Mouse (Mus musculus) right cerebral cortex, postnatal 4 days (tissue): ENCODE results near the gene Catsperd.

Experiments used
- DNase-seq: peaks from one replicate; pipeline ENCODE4 v3.0.0-alpha.2; 2022

Gene Catsperd

GRCm38 (mm10) chr17:56667591-56667990 lies 39.6 kb downstream of the Catsperd start:
- no peak for DNase-seq

- peak; percentile 98 for DNase-seq
Observed at GRCm38 (mm10) chr17:56668384-56669144, 40.6 kb downstream of the Catsperd start.

GRCm38 (mm10) chr17:56669766-56670165 lies 41.8 kb downstream of the Catsperd start:
- DNase-seq, result no peak

- peak; percentile 99 for DNase-seq
Observed at GRCm38 (mm10) chr17:56672941-56673646, 45.2 kb downstream of the Catsperd start, which contains the start of gene Ranbp3. TSS of gene Ranbp3 (plus strand) at chr17:56673294.

GRCm38 (mm10) chr17:56673647-56674416 lies 45.9 kb downstream of the Catsperd start:
- peak; percentile 34 for DNase-seq

GRCm38 (mm10) chr17:56681791-56682190 lies 53.8 kb downstream of the Catsperd start:
- DNase-seq, result no peak

GRCm38 (mm10) chr17:56682880-56683279 lies 54.9 kb downstream of the Catsperd start:
- no peak for DNase-seq

GRCm38 (mm10) chr17:56683546-56684140 lies 55.7 kb downstream of the Catsperd start:
- no peak for DNase-seq

- no peak for DNase-seq
Observed at GRCm38 (mm10) chr17:56684649-56685048, 56.7 kb downstream of the Catsperd start.

GRCm38 (mm10) chr17:56686801-56687200 lies 58.9 kb downstream of the Catsperd start:
- no peak for DNase-seq

- DNase-seq, result no peak
Observed at GRCm38 (mm10) chr17:56688045-56688444, 60.1 kb downstream of the Catsperd start.

GRCm38 (mm10) chr17:56688689-56689088 lies 60.7 kb downstream of the Catsperd start:
- DNase-seq, result no peak

GRCm38 (mm10) chr17:56693395-56693794 lies 65.5 kb downstream of the Catsperd start:
- no peak for DNase-seq

GRCm38 (mm10) chr17:56693851-56694310 lies 65.9 kb downstream of the Catsperd start:
- DNase-seq, result peak; percentile 49

GRCm38 (mm10) chr17:56700451-56700850 lies 72.5 kb downstream of the Catsperd start:
- DNase-seq, result no peak

GRCm38 (mm10) chr17:56703038-56703437 lies 75.1 kb downstream of the Catsperd start:
- DNase-seq, result no peak

GRCm38 (mm10) chr17:56706515-56706914 lies 78.6 kb downstream of the Catsperd start:
- no peak for DNase-seq

GRCm38 (mm10) chr17:56708692-56709091 lies 80.7 kb downstream of the Catsperd start:
- no peak for DNase-seq

- no peak for DNase-seq
Observed at GRCm38 (mm10) chr17:56709708-56710107, 81.8 kb downstream of the Catsperd start.
